Mouse (Mus musculus) CD8-positive naive resting alpha-beta T cell, adult 57 days (primary cell): Measurements from ENCODE around the gene Bbip1. TPM values are rescaled to one million over a fixed set of nuclear protein-coding genes. Genes with fewer than 3 reads are reported as not detected.

ENCODE experiments used
- total RNA-seq: library from RNA; stranded (reverse); gene quantifications from one replicate; pipeline ENCODE4 v1.2.4, GENCODE M21; 2023

Gene Bbip1
- 32.5 TPM for total RNA-seq

GRCm38 (mm10) chr19:53943802-53944785 is at the start of gene Bbip1, which contains the start of gene Shoc2:
Gene Bbip1 (minus strand): TSS chr19:53944627.
Gene Shoc2 (plus strand): TSS chr19:53944306.

GRCm38 (mm10) chr19:53892061-53892460 is 52.4 kb downstream of the Bbip1 start, which contains the start of gene Pdcd4:
Gene Pdcd4 (plus strand): TSS chr19:53892231.

Other genes starting within 250 kb of the Bbip1 start
- gene Pdcd4, start 52.4 kb downstream of the Bbip1 start, total RNA-seq: 417 TPM
- gene Shoc2, start 321 bp downstream of the Bbip1 start, total RNA-seq: 49.7 TPM
- gene Adra2a, start 99.5 kb upstream of the Bbip1 start, total RNA-seq: 1.8 TPM